Mouse (Mus musculus) hindbrain, embryonic 16.5 days (tissue): ENCODE measurements at regions not wholly inside any gene's neighbourhood (a gene's known extent, or its start where the extent isn't known, plus 50 kb on each side); places are given as distances from the start of the nearest gene placed in this dataset.
A peak's percentile ranks its signal among the peaks of the same experiment; 100 is the strongest.

Source experiments
- ATAC-seq: fragments of 200-750 bp; cut with Nextera tagmentation; 2 replicates; pipeline ENCODE4 v1.8.0; 2017; ENCODE audit warnings: moderate TSS enrichment, moderate library complexity
- H3K27ac ChIP-seq: fragments of 300-500 bp; sonication (generic); 2 replicates; pipeline ENCODE4 v1.5.1; 2014; ENCODE audit warnings: low read depth, mild to moderate bottlenecking, control low read depth, low read length, moderate library complexity
- H3K27me3 ChIP-seq: fragments of 300-500 bp; sonication (generic); replicated peaks from 2 replicates; pipeline ENCODE4 v1.6.1; 2014; ENCODE audit warnings: low read length; ENCODE audit not compliant: control insufficient read depth, insufficient read depth
- H3K36me3 ChIP-seq: fragments of 300-500 bp; sonication (generic); 2 replicates; pipeline ENCODE4 v1.6.1; 2014; ENCODE audit warnings: mild to moderate bottlenecking, low read length, moderate library complexity, mixed read lengths; ENCODE audit not compliant: control insufficient read depth, insufficient read depth
- H3K4me1 ChIP-seq: fragments of 300-500 bp; sonication (generic); 2 replicates; pipeline ENCODE4 v1.6.1; 2014; ENCODE audit warnings: low read depth, low read length; ENCODE audit not compliant: control insufficient read depth, insufficient read depth
- H3K4me2 ChIP-seq: fragments of 300-500 bp; sonication (generic); 2 replicates; pipeline ENCODE4 v1.6.1; 2014; ENCODE audit warnings: mild to moderate bottlenecking, low read length, control low read depth, moderate library complexity
- H3K4me3 ChIP-seq: fragments of 300-500 bp; sonication (generic); 2 replicates; pipeline ENCODE4 v1.5.1; 2014; ENCODE audit warnings: mild to moderate bottlenecking, low read length, control low read depth, moderate library complexity
- H3K9ac ChIP-seq: fragments of 300-500 bp; sonication (generic); 2 replicates; pipeline ENCODE4 v1.6.1; 2014; ENCODE audit warnings: low read depth, mild to moderate bottlenecking, control low read depth, low read length, moderate library complexity
- H3K9me3 ChIP-seq: fragments of 300-500 bp; sonication (generic); 2 replicates; pipeline ENCODE4 v1.6.1; 2014; ENCODE audit warnings: mild to moderate bottlenecking, low read length, moderate library complexity; ENCODE audit not compliant: control insufficient read depth
- WGBS: fragments of 180-500 bp; shearing (Covaris S2); extraction: QIAGEN DNeasy Blood & Tissue Kit; methylation state at CpG from one replicate; pipeline ENCODE4 v1.1.7; 2014; 5-methylcytosine and 5-hydroxymethylcytosine counted together

- H3K9me3 ChIP-seq = no peaks in the 10 kb centered on the region
Measured at GRCm38 (mm10) chr2:51747675-51748319, 120.5 kb downstream of the Tas2r134 start.

GRCm38 (mm10) chr2:51749247-51749646 is 121.9 kb downstream of the Tas2r134 start:
- no peak overlapping the region for H3K9ac ChIP-seq
- no peaks in the 10 kb centered on the region for H3K27me3 ChIP-seq
- H3K9me3 ChIP-seq = no peaks in the 10 kb centered on the region
- H3K4me3 ChIP-seq = no peak overlapping the region
- 26% methylated on average over 3 of the region's 3 CpGs for WGBS
- H3K27ac ChIP-seq = no peak overlapping the region
- ATAC-seq = no peak
- peaks cover 9% of the 10 kb centered on the region; the same call in 1 of the 2 replicates for H3K4me1 ChIP-seq
- H3K36me3 ChIP-seq = no peaks in the 10 kb centered on the region
- H3K4me2 ChIP-seq = no peak overlapping the region

More at GRCm38 (mm10) chr2:51747675-51748319, 120.5 kb downstream of the Tas2r134 start:
- 0 out of 2 replicates have a peak, but pooled peaks have one; percentile 11 for ATAC-seq
- 44% methylated on average over 7 of the region's 7 CpGs for WGBS
- Histone ChIP-seq H3K4me1 (peaks cover 2% of the 10 kb centered on the region; the same call in 1 of the 2 replicates), H3K4me2 (no peak overlapping the region), H3K27me3 (no peaks in the 10 kb centered on the region), H3K4me3 (no peak overlapping the region), H3K36me3 (no peaks in the 10 kb centered on the region), H3K27ac (no peak overlapping the region), H3K9ac (no peak overlapping the region)

GRCm38 (mm10) chr2:51752941-51753564 is 125.7 kb downstream of the Tas2r134 start:
- Histone ChIP-seq H3K4me2 (peak overlapping the region; percentile 32), H3K9me3 (no peaks in the 10 kb centered on the region), H3K4me3 (no peak overlapping the region), H3K27ac (no peak overlapping the region), H3K4me1 (peaks cover 9% of the 10 kb centered on the region; the same call in 1 of the 2 replicates), H3K9ac (peak overlapping the region; percentile 22; the same call in 1 of the 2 replicates), H3K27me3 (no peaks in the 10 kb centered on the region), H3K36me3 (no peaks in the 10 kb centered on the region)
- 10% methylated on average over 12 of the region's 12 CpGs for WGBS
- ATAC-seq = peak; percentile 90

GRCm38 (mm10) chr2:51753565-51754031 is 126.3 kb downstream of the Tas2r134 start:
- H3K27ac ChIP-seq = peak overlapping the region; percentile 4; the same call in 1 of the 2 replicates
- no peak overlapping the region for H3K4me3 ChIP-seq
- 12% methylated on average over 7 of the region's 7 CpGs for WGBS
- H3K4me1 ChIP-seq = peaks cover 9% of the 10 kb centered on the region; the same call in 1 of the 2 replicates
- H3K4me2 ChIP-seq = peak overlapping the region; percentile 32
- H3K27me3 ChIP-seq = no peaks in the 10 kb centered on the region
- H3K9me3 ChIP-seq = no peaks in the 10 kb centered on the region
- no peaks in the 10 kb centered on the region for H3K36me3 ChIP-seq
- peak overlapping the region; percentile 22; the same call in 1 of the 2 replicates for H3K9ac ChIP-seq
- peak; percentile 48; the same call in 1 of the 2 replicates for ATAC-seq

- H3K9me3 ChIP-seq = no peaks in the 10 kb centered on the region
- no peak overlapping the region for H3K9ac ChIP-seq
- H3K27ac ChIP-seq = no peak overlapping the region
- no peak overlapping the region for H3K4me2 ChIP-seq
- H3K36me3 ChIP-seq = no peaks in the 10 kb centered on the region
- no peak overlapping the region for H3K4me3 ChIP-seq
- ATAC-seq = no peak
- H3K4me1 ChIP-seq = peaks cover 9% of the 10 kb centered on the region; the same call in 1 of the 2 replicates
- 70% methylated on average over 1 of the region's 1 CpGs for WGBS
- H3K27me3 ChIP-seq = no peaks in the 10 kb centered on the region
Measured at GRCm38 (mm10) chr2:51757361-51757760, 130.1 kb downstream of the Tas2r134 start.

- ATAC-seq = no peak
- Histone ChIP-seq H3K36me3 (no peaks in the 10 kb centered on the region), H3K9ac (no peak overlapping the region), H3K27ac (no peak overlapping the region), H3K27me3 (no peaks in the 10 kb centered on the region), H3K9me3 (no peaks in the 10 kb centered on the region), H3K4me3 (no peak overlapping the region), H3K4me2 (no peak overlapping the region), H3K4me1 (peaks cover 6% of the 10 kb centered on the region; the same call in 1 of the 2 replicates)
- 89% methylated on average over 8 of the region's 8 CpGs for WGBS
Measured at GRCm38 (mm10) chr2:51758093-51758492, 130.8 kb downstream of the Tas2r134 start.

GRCm38 (mm10) chr2:51762866-51763265 is 135.6 kb downstream of the Tas2r134 start:
- Histone ChIP-seq H3K27ac (no peak overlapping the region), H3K27me3 (no peaks in the 10 kb centered on the region), H3K9me3 (no peaks in the 10 kb centered on the region), H3K9ac (no peak overlapping the region), H3K36me3 (no peaks in the 10 kb centered on the region), H3K4me3 (no peak overlapping the region), H3K4me1 (peaks cover 2% of the 10 kb centered on the region; the same call in 1 of the 2 replicates), H3K4me2 (no peak overlapping the region)
- 91% methylated on average over 4 of the region's 4 CpGs for WGBS
- no peak for ATAC-seq

- ATAC-seq = no peak
Measured at GRCm38 (mm10) chr2:51767507-51768135, 140.3 kb downstream of the Tas2r134 start.

More at GRCm38 (mm10) chr2:51767507-51768135, 140.3 kb downstream of the Tas2r134 start:
- Histone ChIP-seq H3K4me1 (peaks cover 9% of the 10 kb centered on the region), H3K36me3 (no peaks in the 10 kb centered on the region), H3K4me2 (no peak overlapping the region), H3K4me3 (no peak overlapping the region), H3K9me3 (no peaks in the 10 kb centered on the region), H3K27me3 (no peaks in the 10 kb centered on the region), H3K9ac (no peak overlapping the region), H3K27ac (no peak overlapping the region)
- 37% methylated on average over 4 of the region's 4 CpGs for WGBS
